Mouse (Mus musculus): Measurements from ENCODE around the gene Vgll4. TPM values are rescaled to one million over a fixed set of nuclear protein-coding genes. Genes with fewer than 3 reads are reported as not detected.

Gene Vgll4
- total and polyA plus RNA-seq, 3 experiments = 55.2 to 76.3 (median 57.5) TPM

DNA sequence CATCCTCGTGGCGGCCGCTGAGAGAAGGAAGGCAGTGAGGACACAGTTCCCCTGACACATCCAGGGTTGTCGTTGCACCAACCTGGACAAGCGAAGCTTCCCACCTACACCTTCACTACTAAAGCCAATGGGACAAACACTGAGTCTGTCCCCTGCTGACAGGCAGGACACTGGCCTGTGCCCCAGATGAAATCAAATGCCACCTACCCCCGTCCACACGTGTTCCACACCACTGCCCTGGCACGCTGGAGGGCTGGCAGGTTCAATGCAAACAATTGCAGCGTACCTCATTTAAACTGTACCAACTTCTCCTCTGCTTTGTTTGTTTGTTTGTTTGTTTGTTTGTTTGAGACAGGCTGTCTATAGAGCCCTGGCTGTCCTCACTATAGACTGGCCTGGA lies 50.8 kb downstream of the Vgll4 start:
- no peak for DNase-seq

GRCm38 (mm10) chr6:114917770-114918635 lies 51.8 kb downstream of the Vgll4 start:
- DNase-seq = peak; percentile 53

DNA sequence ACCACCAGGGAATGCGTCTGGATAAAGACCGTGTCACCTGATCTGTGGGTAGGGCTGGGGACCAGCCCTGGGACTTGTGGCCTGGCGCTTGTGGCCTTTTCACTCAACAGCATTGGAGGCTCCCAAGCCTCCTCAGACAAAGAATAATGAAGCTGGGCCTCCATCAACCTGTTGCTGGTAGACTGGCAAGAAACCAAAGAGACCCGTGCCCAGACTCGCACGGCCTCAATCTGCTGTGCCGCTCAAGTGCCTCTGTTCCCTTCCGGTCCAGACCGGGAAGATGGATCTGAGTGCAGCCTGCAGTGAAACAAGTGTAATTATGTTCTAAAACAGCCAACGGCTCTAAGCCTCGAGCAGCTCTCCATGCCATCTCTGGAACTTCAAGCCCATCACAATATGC lies 52.7 kb downstream of the Vgll4 start:
- no peak for DNase-seq

DNA sequence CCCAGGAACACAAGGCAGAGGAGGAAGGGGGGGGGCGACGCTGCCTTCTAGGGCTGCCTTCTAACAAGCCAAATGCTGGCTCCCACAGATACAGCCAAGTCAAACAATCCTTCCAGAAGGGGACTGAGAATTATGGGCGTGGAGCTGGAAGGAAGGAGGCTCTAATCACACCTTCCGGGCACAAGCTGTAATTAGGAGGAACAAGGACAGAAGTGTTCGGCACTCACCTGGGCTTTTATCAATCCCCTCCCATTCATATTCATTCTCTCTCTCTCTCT lies 53.1 kb downstream of the Vgll4 start:
- no peak for DNase-seq

DNA sequence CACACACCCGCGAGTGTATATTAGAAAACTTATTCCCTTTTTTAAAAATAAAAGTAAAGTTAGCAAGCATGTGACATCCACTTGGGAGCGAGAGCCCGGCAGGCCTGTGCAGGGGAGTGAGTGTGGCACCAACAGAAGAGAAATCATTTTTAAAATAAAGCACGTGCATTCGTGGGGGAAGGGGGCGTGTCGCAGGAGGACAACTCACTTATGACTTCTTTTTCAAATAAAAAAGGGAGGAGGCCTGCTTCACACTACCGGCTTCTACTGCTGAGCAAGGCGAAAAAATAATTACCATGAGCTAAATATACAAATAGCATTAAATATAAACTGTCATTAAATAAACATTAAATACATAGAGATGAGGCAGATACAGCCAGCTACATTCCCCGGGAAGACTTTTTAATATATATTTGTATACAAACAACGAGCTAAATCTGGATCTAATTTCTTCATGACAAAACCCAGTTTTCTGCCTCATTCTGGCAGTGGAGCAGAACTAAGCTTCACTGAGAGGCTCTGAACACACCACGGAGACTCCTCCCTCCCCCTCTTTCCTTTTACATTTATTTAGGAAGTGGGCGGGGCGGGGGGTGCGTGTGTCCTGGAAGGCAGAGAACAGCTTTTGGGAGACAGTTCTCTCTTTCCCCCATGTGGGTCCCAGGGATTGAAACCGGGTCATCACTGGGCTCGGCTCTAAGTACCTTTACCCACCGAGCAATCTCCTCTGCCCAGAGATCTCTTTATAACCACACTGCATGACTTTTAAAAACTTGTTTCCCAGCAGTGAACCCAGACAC lies 53.7 kb downstream of the Vgll4 start:
- DNase-seq = no peak

GRCm38 (mm10) chr6:114914041-114914716 lies 55.6 kb downstream of the Vgll4 start:
- peak; percentile 1 for DNase-seq

DNA sequence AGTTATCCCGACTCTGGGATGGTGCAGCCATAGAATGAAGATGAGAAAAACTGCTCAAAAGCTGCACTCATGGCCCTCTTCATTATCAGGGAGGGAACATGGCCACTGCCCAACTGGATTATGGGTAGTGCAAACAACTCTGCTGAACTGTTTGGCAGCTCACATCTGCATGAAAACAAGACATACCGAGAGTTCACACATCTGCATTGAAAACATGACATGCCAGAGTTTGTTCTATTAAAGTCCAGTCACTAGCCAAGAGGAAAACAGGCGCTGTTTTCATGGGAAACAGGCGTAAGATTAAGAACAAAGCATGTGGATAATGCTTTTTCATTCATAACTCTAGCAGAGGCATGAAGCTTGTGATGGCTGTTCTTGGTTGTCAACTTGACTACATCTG lies 56.7 kb downstream of the Vgll4 start:
- DNase-seq = no peak

- no peak for DNase-seq
These were observed 58.3 kb downstream of the Vgll4 start for GRCm38 (mm10) chr6:114911540-114911939.

- no peak for DNase-seq
These were observed 60.0 kb downstream of the Vgll4 start for GRCm38 (mm10) chr6:114909801-114910200.

- DNase-seq = no peak
These were observed 62.3 kb downstream of the Vgll4 start for GRCm38 (mm10) chr6:114907459-114907858.

DNA sequence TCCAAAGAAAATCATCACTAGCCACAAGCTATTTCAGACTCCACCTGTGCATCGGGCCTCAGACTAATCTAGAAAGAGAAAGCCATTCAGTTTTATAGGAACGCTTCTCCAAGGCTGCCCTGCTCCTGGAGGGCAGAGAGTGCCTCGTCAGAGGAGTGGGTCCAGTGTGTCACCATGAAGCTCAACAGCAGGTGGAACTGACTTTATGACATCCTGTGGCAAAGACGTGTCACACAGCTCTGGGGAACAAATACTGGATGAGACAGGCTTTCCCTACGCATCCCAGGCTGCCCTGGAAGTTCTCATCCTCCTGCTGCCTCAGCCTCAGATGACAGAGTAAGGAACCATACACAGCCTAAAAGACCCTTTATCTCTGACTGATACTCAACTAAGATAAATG lies 63.6 kb downstream of the Vgll4 start:
- no peak for DNase-seq

- no peak for DNase-seq
These were observed 64.4 kb downstream of the Vgll4 start for GRCm38 (mm10) chr6:114905253-114906028.

GRCm38 (mm10) chr6:114904818-114905217 lies 65.0 kb downstream of the Vgll4 start:
- DNase-seq = no peak

DNA sequence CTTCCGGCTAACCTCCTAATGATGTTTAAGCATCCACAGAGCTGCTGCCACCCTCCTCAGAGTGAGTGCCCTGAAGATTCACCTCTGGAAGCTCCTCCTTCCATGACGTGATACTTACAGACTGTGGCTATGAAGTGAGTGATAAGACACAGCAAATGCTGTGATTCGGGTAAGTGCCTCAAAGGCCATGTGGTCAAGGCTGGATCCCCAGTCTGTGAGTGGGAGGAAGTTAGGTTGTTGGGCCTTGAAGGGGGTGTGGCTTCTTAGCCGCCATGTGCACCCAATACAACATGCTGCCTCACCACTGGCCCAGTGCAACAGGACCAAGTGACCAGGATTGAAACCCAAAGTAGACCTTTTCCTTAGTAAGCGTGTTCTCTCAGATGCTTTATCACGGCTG lies 65.6 kb downstream of the Vgll4 start:
- DNase-seq = no peak

- DNase-seq = no peak
These were observed 67.9 kb downstream of the Vgll4 start for GRCm38 (mm10) chr6:114901921-114902320.

DNA sequence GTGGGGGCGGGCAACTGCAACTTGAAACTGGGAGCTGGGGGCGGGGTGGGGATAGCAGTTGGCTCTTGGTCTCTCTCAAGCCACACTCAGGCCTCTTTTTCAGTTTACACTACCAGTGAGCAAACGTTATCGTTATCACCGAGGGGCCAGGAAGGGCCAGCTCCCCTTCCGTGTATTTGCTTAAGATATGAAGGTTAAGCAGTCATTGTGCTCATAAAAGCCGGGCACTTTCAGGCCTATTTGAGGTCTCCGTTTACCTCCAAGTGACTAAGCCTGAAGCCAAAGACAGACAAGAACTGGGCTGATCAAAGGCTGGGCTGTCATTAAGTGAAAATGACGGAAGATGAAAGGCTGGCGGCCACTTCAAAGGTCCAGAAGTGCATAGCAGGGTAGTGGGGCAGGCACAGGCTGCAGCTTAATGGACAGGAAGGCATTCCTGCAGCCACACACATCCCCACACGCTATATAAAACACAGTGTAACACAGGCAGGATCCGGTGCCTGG lies 68.4 kb downstream of the Vgll4 start:
- peak; percentile 80 for DNase-seq

DNA sequence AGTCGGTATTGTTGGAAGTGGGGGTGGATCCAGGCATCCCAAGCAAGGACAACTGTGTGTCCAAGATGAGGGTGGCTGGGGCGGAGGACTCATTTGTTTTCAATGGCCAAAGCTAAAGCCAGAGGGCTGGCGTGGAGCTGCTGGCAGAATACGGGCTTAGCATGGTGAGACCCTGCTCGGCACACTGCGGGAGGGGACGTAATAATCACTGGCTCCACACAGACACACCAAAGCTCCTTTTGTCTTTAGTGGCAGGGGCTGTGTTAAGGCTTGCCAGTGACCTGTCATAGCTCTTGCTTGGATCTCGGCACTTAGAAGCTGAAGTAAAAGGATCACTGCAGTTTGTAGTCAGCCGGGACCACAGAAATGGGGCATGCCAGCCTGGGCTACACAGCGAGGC lies 69.6 kb downstream of the Vgll4 start:
- DNase-seq = no peak

GRCm38 (mm10) chr6:114899652-114900051 lies 70.1 kb downstream of the Vgll4 start:
- DNase-seq = no peak

DNA sequence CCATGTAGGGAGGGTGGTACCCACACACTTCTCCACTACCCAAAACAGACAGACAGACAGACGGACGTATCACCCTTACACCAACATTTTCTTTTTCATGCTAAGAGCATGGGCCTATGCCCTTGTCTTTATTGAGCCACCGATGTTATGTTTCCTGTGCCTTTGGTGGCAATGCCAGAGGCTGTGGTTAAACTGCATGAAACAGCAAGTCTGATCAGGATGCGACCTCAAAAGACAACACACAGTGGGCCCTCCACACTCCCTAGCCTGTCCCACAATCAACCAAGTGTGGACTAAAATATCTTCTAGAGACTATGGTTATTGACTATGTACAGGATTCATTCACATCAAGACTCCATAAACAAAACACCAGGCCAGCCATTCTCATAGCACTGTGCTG lies 70.8 kb downstream of the Vgll4 start:
- DNase-seq = no peak

GRCm38 (mm10) chr6:114896281-114896680 lies 73.5 kb downstream of the Vgll4 start:
- no peak for DNase-seq

DNA sequence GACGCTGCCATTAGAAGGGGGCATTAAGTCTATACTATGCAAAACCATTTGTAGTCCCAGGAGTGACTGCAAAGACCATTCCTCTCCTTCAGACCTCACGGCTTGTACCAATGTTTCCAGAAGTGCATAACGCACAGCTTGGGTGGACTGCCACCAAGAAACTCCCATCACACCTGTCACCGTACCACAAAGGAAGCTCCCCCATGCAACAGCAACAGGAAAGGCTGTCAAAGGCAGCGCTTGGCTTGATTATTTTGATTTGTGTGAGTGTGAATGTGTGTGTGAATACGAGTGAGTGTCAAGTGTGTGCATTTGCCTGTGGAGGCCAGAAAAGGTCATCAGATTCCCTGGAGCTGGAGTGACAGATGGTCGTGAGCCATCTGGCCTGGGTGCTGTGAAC lies 74.6 kb downstream of the Vgll4 start:
- DNase-seq = no peak

- no peak for DNase-seq
These were observed 75.2 kb downstream of the Vgll4 start for GRCm38 (mm10) chr6:114894548-114895106.
